Mouse (Mus musculus) kidney, postnatal 0 days (tissue): ENCODE measurements around the gene Mzf1. TPM values are rescaled to one million over a fixed set of nuclear protein-coding genes. Genes with fewer than 3 reads are reported as not detected.
A peak's percentile ranks its signal among the peaks of the same experiment; 100 is the strongest.

ENCODE experiments used
- ATAC-seq: fragments of 200-750 bp; cut with Nextera tagmentation; replicated peaks from 2 replicates; pipeline ENCODE4 v1.8.0; 2017; ENCODE audit warnings: low read depth, moderate number of reproducible peaks, moderate TSS enrichment, moderate library complexity; ENCODE audit not compliant: low FRiP score
- DNase-seq: peaks from one replicate; pipeline ENCODE4 v3.0.0-alpha.2; 2016; ENCODE audit warnings: low spot score
- H3K27ac ChIP-seq: fragments of 300-500 bp; sonication (generic); 2 replicates; pipeline ENCODE4 v1.5.1; 2014; ENCODE audit warnings: mild to moderate bottlenecking
- H3K27me3 ChIP-seq: fragments of 300-500 bp; sonication (generic); 2 replicates; pipeline ENCODE4 v1.6.1; 2014; ENCODE audit warnings: low read length, mixed read lengths; ENCODE audit not compliant: insufficient read depth
- H3K36me3 ChIP-seq: fragments of 300-500 bp; sonication (generic); 2 replicates; pipeline ENCODE4 v1.6.1; 2014; ENCODE audit warnings: low read length, mixed read lengths; ENCODE audit not compliant: insufficient read depth
- H3K4me1 ChIP-seq: fragments of 300-500 bp; sonication (generic); replicated peaks from 2 replicates; pipeline ENCODE4 v1.6.1; 2014; ENCODE audit warnings: antibody characterized with exemption, low read length, mixed read lengths; ENCODE audit not compliant: insufficient read depth
- H3K4me2 ChIP-seq: fragments of 300-500 bp; sonication (generic); 2 replicates; pipeline ENCODE4 v1.6.1; 2014; ENCODE audit warnings: mild to moderate bottlenecking, low read length, moderate library complexity, mixed read lengths
- H3K4me3 ChIP-seq: fragments of 300-500 bp; sonication (generic); replicated peaks from 2 replicates; pipeline ENCODE4 v1.5.1; 2014; ENCODE audit warnings: low read depth, low read length
- H3K9ac ChIP-seq: fragments of 300-500 bp; sonication (generic); 2 replicates; pipeline ENCODE4 v1.6.1; 2014; ENCODE audit warnings: low read depth, low read length
- H3K9me3 ChIP-seq: fragments of 300-500 bp; sonication (generic); replicated peaks from 2 replicates; pipeline ENCODE4 v1.6.1; 2016; ENCODE audit warnings: low read length, inconsistent platforms, mixed read lengths
- CTCF ChIP-seq: IDR thresholded peaks from 2 replicates; pipeline ENCODE4 v1.5.1; 2016; ENCODE audit warnings: antibody characterized with exemption, low read depth, mild to moderate bottlenecking, moderate library complexity
- WGBS: fragments of 180-500 bp; shearing (Covaris S2); extraction: QIAGEN DNeasy Blood & Tissue Kit; methylation state at CpG from one replicate; pipeline ENCODE4 v1.1.7; 2014; 5-methylcytosine and 5-hydroxymethylcytosine counted together
- polyA plus RNA-seq: library from polyadenylated mRNA; unstranded; fragments of >200 nt; fragmentation: Nextera tagmentation; extraction: Ambion mirVana; gene quantifications from 2 replicates; pipeline ENCODE4 v1.2.1, GENCODE M21; 2015

The Mzf1 gene
- polyA plus RNA-seq, 1 experiment from 2014 or later, result 2.3 TPM

GRCm38 (mm10) chr7:13053961-13054286, 640 bp downstream of the Mzf1 start:
- Histone ChIP-seq H3K27ac (peak overlapping the region; percentile 47; the same call in 1 of the 2 replicates), H3K9me3 (no peaks in the 10 kb centered on the region), H3K4me2 (peak overlapping the region; percentile 69), H3K36me3 (no peaks in the 10 kb centered on the region), H3K27me3 (no peaks in the 10 kb centered on the region), H3K9ac (peak overlapping the region; percentile 60), H3K4me3 (peak overlapping the region; percentile 71), H3K4me1 (no peaks in the 10 kb centered on the region)
- WGBS, result under 1% methylated on average over 15 of the region's 15 CpGs
- DNase-seq (no peak), ATAC-seq (no peak)
- no peak for TF ChIP-seq CTCF

- no peaks in the 10 kb centered on the region for H3K9me3 ChIP-seq
- 0 out of 2 replicates have a peak overlapping the region, but pooled peaks have one; percentile 60 for H3K9ac ChIP-seq
- no peak for ATAC-seq
- no peaks in the 10 kb centered on the region for H3K4me1 ChIP-seq
- H3K27me3 ChIP-seq, result no peaks in the 10 kb centered on the region
- no peaks in the 10 kb centered on the region for H3K36me3 ChIP-seq
- DNase-seq, result no peak
- peak overlapping the region; percentile 47; the same call in 1 of the 2 replicates for H3K27ac ChIP-seq
- 96% methylated on average over 2 of the region's 2 CpGs for WGBS
- H3K4me2 ChIP-seq, result peak overlapping the region; percentile 69; the same call in 1 of the 2 replicates
- no peak overlapping the region for H3K4me3 ChIP-seq
- TF ChIP-seq CTCF, result no peak
Observed at GRCm38 (mm10) chr7:13053501-13053900, 1.1 kb downstream of the Mzf1 start.

GRCm38 (mm10) chr7:13053001-13053400, 1.6 kb downstream of the Mzf1 start:
- H3K27ac ChIP-seq, result no peak overlapping the region
- no peaks in the 10 kb centered on the region for H3K9me3 ChIP-seq
- no peaks in the 10 kb centered on the region for H3K27me3 ChIP-seq
- H3K36me3 ChIP-seq, result no peaks in the 10 kb centered on the region
- DNase-seq, result no peak
- WGBS, result 91% methylated on average over 13 of the region's 13 CpGs
- no peak for TF ChIP-seq CTCF
- H3K4me1 ChIP-seq, result no peaks in the 10 kb centered on the region
- H3K4me2 ChIP-seq, result no peak overlapping the region
- H3K9ac ChIP-seq, result no peak overlapping the region
- no peak overlapping the region for H3K4me3 ChIP-seq
- ATAC-seq, result no peak

GRCm38 (mm10) chr7:13046084-13046483, 8.5 kb downstream of the Mzf1 start:
- peak; percentile 61 for ATAC-seq

GRCm38 (mm10) chr7:13044254-13044625, 10.3 kb downstream of the Mzf1 start:
- Histone ChIP-seq H3K4me1 (peaks cover 4% of the 10 kb centered on the region), H3K9me3 (no peaks in the 10 kb centered on the region), H3K4me3 (peak overlapping the region; percentile 31), H3K36me3 (no peaks in the 10 kb centered on the region), H3K27me3 (peaks cover 9% of the 10 kb centered on the region), H3K4me2 (peak overlapping the region; percentile 81), H3K27ac (no peak overlapping the region), H3K9ac (peak overlapping the region; percentile 38)
- 0 out of 2 replicates have a peak, but pooled peaks have one; percentile 3 for ATAC-seq
- 2% methylated on average over 23 of the region's 23 CpGs for WGBS
- DNase-seq, result no peak
- no peak for TF ChIP-seq CTCF

More at GRCm38 (mm10) chr7:13046084-13046483, 8.5 kb downstream of the Mzf1 start:
- DNase-seq, result peak; percentile 93
- Histone ChIP-seq H3K4me2 (no peak overlapping the region), H3K9ac (no peak overlapping the region), H3K4me3 (no peak overlapping the region), H3K4me1 (0 out of 2 replicates have a peak, but pooled peaks cover 3% of the 10 kb centered on the region), H3K9me3 (no peaks in the 10 kb centered on the region), H3K27me3 (peaks cover 9% of the 10 kb centered on the region), H3K27ac (no peak overlapping the region), H3K36me3 (no peaks in the 10 kb centered on the region)
- 1% methylated on average over 2 of the region's 2 CpGs for WGBS
- TF ChIP-seq CTCF, result peak; percentile 95

GRCm38 (mm10) chr7:13043445-13044253, 10.9 kb downstream of the Mzf1 start:
- Histone ChIP-seq H3K9ac (peak overlapping the region; percentile 38), H3K27me3 (peaks cover 9% of the 10 kb centered on the region), H3K4me3 (peak overlapping the region; percentile 31), H3K36me3 (no peaks in the 10 kb centered on the region), H3K4me1 (peaks cover 10% of the 10 kb centered on the region), H3K27ac (no peak overlapping the region), H3K9me3 (no peaks in the 10 kb centered on the region), H3K4me2 (peak overlapping the region; percentile 81)
- whole genome bisulfite sequencing, result 5% methylated on average over 88 of the region's 88 CpGs
- ATAC-seq, result peak; percentile 23; the same call in 1 of the 2 replicates
- no peak for TF ChIP-seq CTCF
- peak; percentile 33 for DNase-seq
